Mouse (Mus musculus) G1E (cell line): ENCODE results near the gene Stag1. TPM values are rescaled to one million over a fixed set of nuclear protein-coding genes. Genes with fewer than 3 reads are reported as not detected.

ENCODE experiments used
- ATAC-seq: 2 replicates; pipeline ENCODE4 v1.8.0; 2016; ENCODE audit warnings: mild to moderate bottlenecking; ENCODE audit not compliant: insufficient number of reproducible peaks, poor library complexity, low FRiP score, severe bottlenecking; ENCODE audit errors: extremely low read depth
- DNase-seq: peaks from one replicate; pipeline ENCODE4 v3.0.0; 2012; ENCODE audit warnings: low spot score
- H3K27me3 ChIP-seq: 2 replicates; pipeline ENCODE4 v1.6.1; 2012; ENCODE audit warnings: mild to moderate bottlenecking, low read length, inconsistent platforms; ENCODE audit not compliant: insufficient read depth
- H3K36me3 ChIP-seq: replicated peaks from 2 replicates; pipeline ENCODE3; 2012; ENCODE audit warnings: mild to moderate bottlenecking, inconsistent platforms
- H3K4me1 ChIP-seq: 2 replicates; pipeline ENCODE4 v1.6.1; 2012; ENCODE audit warnings: low read depth, low read length, inconsistent platforms, mixed read lengths; ENCODE audit not compliant: insufficient read depth
- H3K4me3 ChIP-seq: 2 replicates; pipeline ENCODE4 v1.5.1; 2012; ENCODE audit warnings: low read depth, mild to moderate bottlenecking, inconsistent platforms, low read length, moderate library complexity, mixed read lengths
- H3K9me3 ChIP-seq: replicated peaks from 2 replicates; pipeline ENCODE4 v1.6.1; 2012; ENCODE audit warnings: inconsistent platforms
- CTCF ChIP-seq: IDR thresholded peaks from 2 replicates; pipeline ENCODE4 v1.5.1; 2012; ENCODE audit warnings: low read depth, low read length, inconsistent platforms, mixed read lengths
- GATA1 ChIP-seq: IDR thresholded peaks from 2 replicates; pipeline ENCODE4 v1.6.1; 2012; ENCODE audit warnings: borderline replicate concordance, low read length, inconsistent platforms, mixed read lengths
- GATA2 ChIP-seq: IDR thresholded peaks from 2 replicates; pipeline ENCODE4 v1.6.1; 2012; ENCODE audit warnings: low read depth, low read length, inconsistent platforms, borderline replicate concordance
- POLR2AphosphoS5 ChIP-seq: IDR thresholded peaks from 2 replicates; pipeline ENCODE4 v1.6.1; 2012; ENCODE audit warnings: low read depth, low read length, inconsistent platforms; ENCODE audit not compliant: insufficient replicate concordance
- TAL1 ChIP-seq: conservative IDR thresholded peaks from 2 replicates; pipeline ENCODE4 v1.6.1; 2012; ENCODE audit warnings: low read depth, low read length, inconsistent platforms, mixed read lengths
- polyA plus RNA-seq: library from polyadenylated mRNA; stranded (reverse); fragments of >175 nt; gene quantifications from 2 replicates; pipeline ENCODE4 v1.2.3, GENCODE M21; 2012
- total RNA-seq, 2 experiments: library from RNA; stranded (forward) in 1 of 2; stranded (reverse) in 1 of 2; fragments of 200-1000 nt in 1 of 2; fragments of >200 nt in 1 of 2; fragmentation: Nextera tagmentation in 1 of 2; gene quantifications; 2 replicates each; pipeline ENCODE4 v1.2.3; 2014 to 2017

Gene Stag1
- total and polyA plus RNA-seq, 3 experiments: 2.9 to 75.4 (median 71.5) TPM

- H3K4me1 ChIP-seq: peaks cover 33% of the 10 kb centered on the region
- H3K4me3 ChIP-seq: no peak overlapping the region; the same call in 1 of the 2 replicates
- peaks cover 5% of the 10 kb centered on the region for H3K36me3 ChIP-seq
- ATAC-seq (0 out of 2 replicates have a peak, but pooled peaks have one; percentile 11), DNase-seq (no peak)
- TF ChIP-seq GATA2 (no peak), TAL1 (no peak), POLR2AphosphoS5 (no peak), GATA1 (no peak), CTCF (no peak)
- no peaks in the 10 kb centered on the region for H3K27me3 ChIP-seq
- H3K9me3 ChIP-seq: no peaks in the 10 kb centered on the region
Observed at GRCm38 (mm10) chr9:100963428-100963912, 365.9 kb downstream of the Stag1 start.

- ATAC-seq (no peak), DNase-seq (no peak)
- TF ChIP-seq GATA2 (no peak), GATA1 (no peak), POLR2AphosphoS5 (no peak), TAL1 (no peak), CTCF (no peak)
- H3K27me3 ChIP-seq: no peaks in the 10 kb centered on the region
- H3K4me1 ChIP-seq: peaks cover 33% of the 10 kb centered on the region
- H3K9me3 ChIP-seq: no peaks in the 10 kb centered on the region
- no peak overlapping the region for H3K4me3 ChIP-seq
- peaks cover 2% of the 10 kb centered on the region for H3K36me3 ChIP-seq
Observed at GRCm38 (mm10) chr9:100964106-100964505, 366.5 kb downstream of the Stag1 start.

DNA sequence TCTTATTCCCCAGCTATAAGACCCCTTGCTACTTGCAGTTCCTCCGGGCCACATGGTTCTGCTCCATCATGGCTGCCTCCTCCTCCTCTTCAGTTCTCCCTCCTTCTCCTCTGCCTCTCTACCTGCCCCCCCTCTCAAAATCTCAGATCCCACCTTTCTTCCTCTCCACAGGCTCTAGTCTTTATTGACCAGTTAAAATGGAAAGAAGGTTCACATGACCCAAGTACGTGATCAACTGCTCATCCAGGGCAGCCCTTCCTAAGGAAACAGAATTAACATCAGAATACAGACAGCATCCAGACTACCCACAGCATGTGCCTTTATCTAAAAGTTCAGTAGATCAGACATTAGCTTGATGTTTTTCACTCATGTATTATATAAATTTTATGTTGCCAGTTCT, 371.9 kb downstream of the Stag1 start:
- H3K4me1 ChIP-seq: peaks cover 12% of the 10 kb centered on the region
- DNase-seq (no peak), ATAC-seq (no peak)
- no peaks in the 10 kb centered on the region for H3K36me3 ChIP-seq
- no peaks in the 10 kb centered on the region for H3K9me3 ChIP-seq
- H3K27me3 ChIP-seq: no peaks in the 10 kb centered on the region
- no peak overlapping the region for H3K4me3 ChIP-seq
- TF ChIP-seq POLR2AphosphoS5: no peak
- TF ChIP-seq GATA1: no peak
- no peak for TF ChIP-seq GATA2
- no peak for TF ChIP-seq TAL1
- no peak for TF ChIP-seq CTCF

DNA sequence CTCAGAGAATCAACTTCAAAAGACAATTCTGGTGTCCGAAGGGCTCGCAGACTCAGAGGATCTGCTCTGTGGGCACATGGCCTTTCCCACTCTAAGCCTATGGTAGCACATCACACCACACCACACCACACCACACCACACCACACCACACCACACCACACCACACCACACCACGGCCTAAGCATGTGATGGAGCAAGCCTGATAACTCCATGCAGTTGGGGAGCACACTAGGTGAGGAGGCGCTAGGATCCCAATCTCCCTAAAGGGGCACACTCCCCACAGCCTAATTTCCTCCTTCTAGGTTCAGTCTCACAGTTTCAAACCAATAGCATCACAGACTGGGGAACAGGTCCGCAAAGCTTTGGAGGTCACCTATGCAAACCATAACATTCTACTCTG, 381.1 kb downstream of the Stag1 start:
- Histone ChIP-seq H3K27me3 (no peaks in the 10 kb centered on the region), H3K36me3 (peaks cover 7% of the 10 kb centered on the region), H3K4me3 (no peak overlapping the region), H3K9me3 (0 out of 2 replicates have a peak, but pooled peaks cover 2% of the 10 kb centered on the region), H3K4me1 (no peaks in the 10 kb centered on the region)
- DNase-seq: no peak
- no peak for ATAC-seq
- TF ChIP-seq TAL1 (no peak), GATA1 (no peak), POLR2AphosphoS5 (no peak), CTCF (no peak), GATA2 (no peak)

GRCm38 (mm10) chr9:100979260-100979659, 381.7 kb downstream of the Stag1 start:
- Histone ChIP-seq H3K27me3 (no peaks in the 10 kb centered on the region), H3K9me3 (0 out of 2 replicates have a peak, but pooled peaks cover 2% of the 10 kb centered on the region)
- ATAC-seq: no peak

GRCm38 (mm10) chr9:100982786-100983185, 385.2 kb downstream of the Stag1 start:
- Histone ChIP-seq H3K4me3 (no peak overlapping the region), H3K9me3 (no peaks in the 10 kb centered on the region), H3K36me3 (peaks cover 23% of the 10 kb centered on the region), H3K27me3 (no peaks in the 10 kb centered on the region), H3K4me1 (no peaks in the 10 kb centered on the region)
- DNase-seq: no peak
- ATAC-seq: no peak
- TF ChIP-seq TAL1 (no peak), POLR2AphosphoS5 (no peak), GATA2 (no peak), GATA1 (no peak)

More at GRCm38 (mm10) chr9:100979260-100979659, 381.7 kb downstream of the Stag1 start:
- no peak overlapping the region for H3K4me3 ChIP-seq
- no peak for TF ChIP-seq POLR2AphosphoS5
- TF ChIP-seq CTCF: no peak
- no peak for TF ChIP-seq GATA1
- TF ChIP-seq GATA2: no peak
- TF ChIP-seq TAL1: no peak
- no peaks in the 10 kb centered on the region for H3K4me1 ChIP-seq
- no peak for DNase-seq
- H3K36me3 ChIP-seq: peaks cover 9% of the 10 kb centered on the region
